Mouse (Mus musculus) intestine, postnatal 0 days (tissue): ENCODE measurements around the gene Tmf1. TPM values are rescaled to one million over a fixed set of nuclear protein-coding genes. Genes with fewer than 3 reads are reported as not detected.

Experiments used
- ATAC-seq: fragments of 200-750 bp; cut with Nextera tagmentation; 2 replicates; pipeline ENCODE4 v1.8.0; 2017; ENCODE audit warnings: mild to moderate bottlenecking, moderate TSS enrichment, moderate library complexity
- H3K27ac ChIP-seq: fragments of 300-500 bp; sonication (generic); 2 replicates; pipeline ENCODE4 v1.5.1; 2014; ENCODE audit warnings: mild to moderate bottlenecking, low read depth, low read length, moderate library complexity
- H3K27me3 ChIP-seq: fragments of 300-500 bp; sonication (generic); replicated peaks from 2 replicates; pipeline ENCODE4 v1.6.1; 2014; ENCODE audit warnings: low read length, mixed read lengths; ENCODE audit not compliant: control insufficient read depth, insufficient read depth
- H3K36me3 ChIP-seq: fragments of 300-500 bp; sonication (generic); 2 replicates; pipeline ENCODE4 v1.6.1; 2014; ENCODE audit warnings: mild to moderate bottlenecking, moderate library complexity; ENCODE audit not compliant: control insufficient read depth, insufficient read depth
- H3K4me1 ChIP-seq: fragments of 300-500 bp; sonication (generic); replicated peaks from 2 replicates; pipeline ENCODE4 v1.6.1; 2014; ENCODE audit warnings: antibody characterized with exemption, low read length, mixed read lengths; ENCODE audit not compliant: control insufficient read depth, insufficient read depth
- H3K4me2 ChIP-seq: fragments of 300-500 bp; sonication (generic); replicated peaks from 2 replicates; pipeline ENCODE4 v1.6.1; 2014; ENCODE audit warnings: low read depth, mild to moderate bottlenecking, moderate library complexity
- H3K4me3 ChIP-seq: fragments of 300-500 bp; sonication (generic); 2 replicates; pipeline ENCODE4 v1.5.1; 2014; ENCODE audit warnings: low read depth, low read length
- H3K9ac ChIP-seq: fragments of 300-500 bp; sonication (generic); 2 replicates; pipeline ENCODE4 v1.6.1; 2014; ENCODE audit warnings: mild to moderate bottlenecking, low read depth, low read length
- H3K9me3 ChIP-seq: fragments of 300-500 bp; sonication (generic); 2 replicates; pipeline ENCODE4 v1.6.1; 2016; ENCODE audit warnings: mixed run types; ENCODE audit not compliant: control insufficient read depth
- CTCF ChIP-seq: sonication (generic); IDR thresholded peaks from 2 replicates; pipeline ENCODE4 v1.5.1; 2016; ENCODE audit warnings: low read depth, mild to moderate bottlenecking, control low read depth, antibody characterized with exemption, moderate library complexity
- WGBS: fragments of 180-500 bp; shearing (Covaris S2); extraction: QIAGEN DNeasy Blood & Tissue Kit; methylation state at CpG from one replicate; pipeline ENCODE4 v1.1.7; 2014; 5-methylcytosine and 5-hydroxymethylcytosine counted together
- polyA plus RNA-seq: library from polyadenylated mRNA; unstranded; fragments of >200 nt; fragmentation: Nextera tagmentation; extraction: Ambion mirVana; gene quantifications from 2 replicates; pipeline ENCODE4 v1.2.1, GENCODE M21; 2015

Tmf1 gene
- polyA plus RNA-seq, 1 experiment from 2014 or later = 42.1 TPM

GRCm38 (mm10) chr6:97142611-97143010 lies 36.3 kb downstream of the Tmf1 start:
- Histone ChIP-seq H3K4me1 (peaks cover 1% of the 10 kb centered on the region), H3K4me3 (no peak overlapping the region), H3K27me3 (no peaks in the 10 kb centered on the region), H3K9ac (no peak overlapping the region), H3K36me3 (peaks cover 27% of the 10 kb centered on the region; the same call in 1 of the 2 replicates), H3K4me2 (no peak overlapping the region), H3K27ac (no peak overlapping the region), H3K9me3 (no peaks in the 10 kb centered on the region)
- no peak for ATAC-seq
- no peak for TF ChIP-seq CTCF
- 69% methylated on average over 8 of the region's 8 CpGs for WGBS

GRCm38 (mm10) chr6:97141811-97142210 lies 37.1 kb downstream of the Tmf1 start:
- no peak overlapping the region for H3K4me2 ChIP-seq
- 77% methylated on average over 7 of the region's 7 CpGs for WGBS
- H3K4me3 ChIP-seq = no peak overlapping the region
- peaks cover 27% of the 10 kb centered on the region; the same call in 1 of the 2 replicates for H3K36me3 ChIP-seq
- H3K9ac ChIP-seq = no peak overlapping the region
- no peak for ATAC-seq
- no peaks in the 10 kb centered on the region for H3K27me3 ChIP-seq
- no peaks in the 10 kb centered on the region; the same call in 1 of the 2 replicates for H3K4me1 ChIP-seq
- H3K27ac ChIP-seq = no peak overlapping the region
- H3K9me3 ChIP-seq = no peaks in the 10 kb centered on the region
- TF ChIP-seq CTCF = no peak

DNA sequence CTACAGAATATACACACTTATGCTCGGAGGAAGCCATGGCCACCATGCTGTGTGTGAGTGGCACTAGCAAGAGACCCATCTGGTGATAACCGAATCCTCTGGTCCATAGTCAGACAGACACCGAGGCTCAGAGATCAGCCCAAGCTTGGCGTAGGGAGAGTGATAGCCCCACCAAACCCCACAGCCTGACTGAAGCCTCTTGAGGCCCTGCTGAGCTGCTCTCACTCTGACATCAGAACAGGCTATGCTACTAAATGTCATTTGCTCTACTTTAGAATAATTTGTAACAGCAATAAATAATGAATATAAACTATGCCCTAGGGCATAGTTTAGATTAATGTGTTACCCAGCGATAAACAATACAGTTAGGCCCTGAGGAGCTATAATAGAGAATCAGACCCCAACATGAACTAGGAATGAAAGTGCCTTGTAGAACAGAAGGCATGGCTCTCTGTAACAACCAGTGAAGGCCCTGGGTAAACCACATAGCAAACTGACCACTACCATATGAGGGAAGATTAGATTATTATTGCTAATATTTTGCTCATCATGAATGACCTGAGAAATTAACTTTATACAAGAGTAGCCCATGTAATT lies 46.1 kb downstream of the Tmf1 start:
- H3K27ac ChIP-seq = no peak overlapping the region
- no peaks in the 10 kb centered on the region for H3K4me1 ChIP-seq
- H3K9ac ChIP-seq = no peak overlapping the region
- 87% methylated on average over 5 of the region's 5 CpGs for WGBS
- H3K4me2 ChIP-seq = no peak overlapping the region
- no peaks in the 10 kb centered on the region for H3K9me3 ChIP-seq
- no peak for ATAC-seq
- no peaks in the 10 kb centered on the region for H3K27me3 ChIP-seq
- H3K4me3 ChIP-seq = no peak overlapping the region
- no peak for TF ChIP-seq CTCF
- peaks cover 20% of the 10 kb centered on the region; the same call in 1 of the 2 replicates for H3K36me3 ChIP-seq

- WGBS = 41% methylated on average over 4 of the region's 4 CpGs
- no peak for ATAC-seq
- no peaks in the 10 kb centered on the region for H3K27me3 ChIP-seq
- no peaks in the 10 kb centered on the region for H3K9me3 ChIP-seq
- H3K4me3 ChIP-seq = no peak overlapping the region
- H3K27ac ChIP-seq = no peak overlapping the region
- no peak overlapping the region for H3K4me2 ChIP-seq
- no peak overlapping the region for H3K9ac ChIP-seq
- TF ChIP-seq CTCF = no peak
- H3K36me3 ChIP-seq = peaks cover 20% of the 10 kb centered on the region; the same call in 1 of the 2 replicates
- H3K4me1 ChIP-seq = no peaks in the 10 kb centered on the region
Measured at GRCm38 (mm10) chr6:97131808-97132207, 47.1 kb downstream of the Tmf1 start.

DNA sequence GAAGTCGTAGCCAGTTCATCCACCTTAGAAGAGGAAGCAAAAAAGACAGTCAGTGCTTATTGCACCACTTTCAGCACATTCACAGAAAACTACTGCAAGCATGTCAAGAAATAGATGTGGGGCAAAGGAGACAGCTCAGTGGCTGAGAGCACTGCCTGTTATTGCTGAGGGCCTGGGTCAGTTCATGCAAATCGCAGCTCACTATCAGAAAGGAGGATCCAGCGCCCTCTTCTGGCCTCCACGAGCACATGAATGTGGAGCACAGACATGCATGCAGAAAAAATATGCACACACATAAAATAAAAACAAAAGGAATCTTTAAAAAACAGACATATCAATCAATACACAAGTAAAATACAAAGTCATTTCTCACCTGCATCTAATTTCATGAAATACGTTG lies 47.9 kb downstream of the Tmf1 start:
- Histone ChIP-seq H3K36me3 (peaks cover 20% of the 10 kb centered on the region; the same call in 1 of the 2 replicates), H3K27me3 (no peaks in the 10 kb centered on the region), H3K4me2 (no peak overlapping the region), H3K4me1 (no peaks in the 10 kb centered on the region), H3K4me3 (no peak overlapping the region), H3K27ac (no peak overlapping the region), H3K9ac (no peak overlapping the region), H3K9me3 (no peaks in the 10 kb centered on the region)
- no peak for ATAC-seq
- 77% methylated on average over 5 of the region's 5 CpGs for WGBS
- peak; percentile 40 for TF ChIP-seq CTCF

- WGBS = 40% methylated on average over 10 of the region's 10 CpGs
- no peak overlapping the region for H3K9ac ChIP-seq
- ATAC-seq = peak; percentile 75
- H3K27ac ChIP-seq = no peak overlapping the region
- H3K4me2 ChIP-seq = no peak overlapping the region; the same call in 1 of the 2 replicates
- H3K4me1 ChIP-seq = 0 out of 2 replicates have a peak, but pooled peaks cover 6% of the 10 kb centered on the region
- no peaks in the 10 kb centered on the region for H3K27me3 ChIP-seq
- no peak overlapping the region for H3K4me3 ChIP-seq
- no peak for TF ChIP-seq CTCF
- H3K36me3 ChIP-seq = peaks cover 5% of the 10 kb centered on the region; the same call in 1 of the 2 replicates
- H3K9me3 ChIP-seq = no peaks in the 10 kb centered on the region
Measured at GRCm38 (mm10) chr6:97124336-97125010, 54.4 kb downstream of the Tmf1 start.
